Mouse (Mus musculus) megakaryocyte, embryonic 14.5 days (primary cell): ENCODE results near the gene Dpm3.

Source experiments
- FLI1 ChIP-seq: IDR thresholded peaks from 2 replicates; pipeline ENCODE4 v1.6.1; 2012; ENCODE audit warnings: low read length, inconsistent platforms, mixed read lengths
- GATA1 ChIP-seq: IDR thresholded peaks from 3 replicates; pipeline ENCODE4 v1.6.1; 2012; ENCODE audit warnings: mixed read lengths, low read length, inconsistent platforms, borderline replicate concordance

GRCm38 (mm10) chr3:89229276-89229675 is 29.9 kb upstream of the Dpm3 start:
- TF ChIP-seq GATA1 (no peak), FLI1 (no peak)
